In the genomic region with DNA sequence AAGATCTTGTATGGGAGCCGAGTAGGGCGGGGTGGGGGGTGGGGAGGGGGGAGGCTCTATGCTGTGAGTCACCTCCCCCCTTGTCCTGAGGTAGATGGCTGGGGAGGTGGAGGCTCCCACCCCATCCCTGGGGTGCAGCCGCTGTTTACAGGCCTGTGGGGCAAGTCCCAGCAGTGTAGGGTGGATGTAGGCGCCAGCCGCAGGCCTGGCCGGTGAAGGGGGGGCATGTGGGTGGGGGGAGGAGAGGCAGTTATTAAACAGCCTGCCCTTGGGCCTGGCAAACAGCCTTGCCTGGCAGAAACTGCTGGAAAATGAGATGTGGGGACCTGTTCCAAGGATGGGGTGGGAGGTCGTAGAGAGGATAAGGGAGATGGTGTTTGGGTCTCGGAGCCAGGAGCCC, we compare ENCODE assay signal across 15 mouse cellular contexts. TPM values are rescaled to one million over a fixed set of nuclear protein-coding genes. Genes with fewer than 3 reads are reported as not detected.
DNase-seq lines count a peak whose midpoint lies in the region; ATAC-seq and TF ChIP-seq lines count a peak whose summit lies in the region.
"Had no signal": no experiment of that assay in that cellular context is flagged by ENCODE, and none has a peak within 500 bp of the region (broad histone marks: within the 10 kb centered on the region; RNA-seq: fewer than 3 reads in every experiment).

No protein-coding gene starts in this region.

- H3K36me3 ChIP-seq in hindbrain, embryonic 10.5 days = no peaks in the 10 kb centered on the region
- H3K36me3 ChIP-seq in hindbrain, embryonic 14.5 days (replicated peaks; ENCODE audit: control insufficient read depth, insufficient read depth) = no peaks in the 10 kb centered on the region
- H3K36me3 ChIP-seq in limb, embryonic 12.5 days = no peaks in the 10 kb centered on the region
- no peaks in the 10 kb centered on the region for H3K36me3 ChIP-seq in midbrain, postnatal 0 days (ENCODE audit: insufficient read depth, low read length)
- H3K36me3 ChIP-seq: hindbrain, embryonic 12.5 days; liver, embryonic 13.5 days; midbrain, embryonic 10.5 days; neural tube, embryonic 12.5 days had no signal

- H3K27me3 ChIP-seq in hindbrain, embryonic 10.5 days (ENCODE audit: insufficient read depth, poor library complexity, severe bottlenecking) = no peaks in the 10 kb centered on the region
- no peaks in the 10 kb centered on the region for H3K27me3 ChIP-seq in hindbrain, embryonic 14.5 days (ENCODE audit: control insufficient read depth, insufficient read depth, low read length)
- H3K27me3 ChIP-seq in limb, embryonic 12.5 days = no peaks in the 10 kb centered on the region
- H3K27me3 ChIP-seq in midbrain, postnatal 0 days (ENCODE audit: insufficient read depth, low read length) = no peaks in the 10 kb centered on the region
- H3K27me3 ChIP-seq: forebrain, embryonic 13.5 days; hindbrain, embryonic 12.5 days; liver, embryonic 13.5 days; neural tube, embryonic 12.5 days had no signal

- H3K4me2 ChIP-seq in hindbrain, embryonic 14.5 days (replicated peaks) = no peak overlapping the region
- H3K4me2 ChIP-seq in limb, embryonic 12.5 days = peak overlapping the region; percentile 21; the same call in 1 of the 2 replicates
- H3K4me2 ChIP-seq in midbrain, postnatal 0 days (ENCODE audit: low read depth, low read length, poor library complexity, severe bottlenecking) = no peak overlapping the region
- H3K4me2 ChIP-seq: forebrain, embryonic 13.5 days; hindbrain, embryonic 12.5 days; liver, embryonic 13.5 days; neural tube, embryonic 12.5 days had no signal

- ATAC-seq in hindbrain, embryonic 14.5 days (ENCODE audit: low FRiP score) = no peak
- ATAC-seq in limb, embryonic 12.5 days (ENCODE audit: insufficient number of reproducible peaks, insufficient read depth, low FRiP score, low TSS enrichment, low read depth) = peak; percentile 71; the same call in 1 of the 2 replicates
- no peak for ATAC-seq in midbrain, postnatal 0 days (ENCODE audit: low FRiP score)
- ATAC-seq: forebrain, embryonic 13.5 days had no signal

- H3K9me3 ChIP-seq in hindbrain, embryonic 10.5 days = no peaks in the 10 kb centered on the region
- H3K9me3 ChIP-seq in hindbrain, embryonic 14.5 days (ENCODE audit: control insufficient read depth, low read length) = no peaks in the 10 kb centered on the region
- no peaks in the 10 kb centered on the region for H3K9me3 ChIP-seq in limb, embryonic 12.5 days
- no peaks in the 10 kb centered on the region for H3K9me3 ChIP-seq in midbrain, postnatal 0 days (ENCODE audit: low read length)
- H3K9me3 ChIP-seq: forebrain, embryonic 13.5 days; hindbrain, embryonic 12.5 days; liver, embryonic 13.5 days; midbrain, embryonic 10.5 days; neural tube, embryonic 12.5 days had no signal

- H3K9ac ChIP-seq in hindbrain, embryonic 14.5 days = no peak overlapping the region
- no peak overlapping the region; the same call in 1 of the 2 replicates for H3K9ac ChIP-seq in limb, embryonic 12.5 days (replicated peaks)
- no peak overlapping the region for H3K9ac ChIP-seq in midbrain, postnatal 0 days (replicated peaks; ENCODE audit: low read length, poor library complexity, severe bottlenecking)
- H3K9ac ChIP-seq: forebrain, embryonic 13.5 days; hindbrain, embryonic 12.5 days; liver, embryonic 13.5 days; neural tube, embryonic 12.5 days had no signal

- peaks cover 47% of the 10 kb centered on the region for H3K4me1 ChIP-seq in hindbrain, embryonic 10.5 days (replicated peaks)
- no peaks in the 10 kb centered on the region for H3K4me1 ChIP-seq in hindbrain, embryonic 14.5 days (replicated peaks; ENCODE audit: control insufficient read depth, insufficient read depth, low read length)
- peaks cover 61% of the 10 kb centered on the region for H3K4me1 ChIP-seq in limb, embryonic 12.5 days (replicated peaks)
- no peaks in the 10 kb centered on the region for H3K4me1 ChIP-seq in midbrain, postnatal 0 days (ENCODE audit: insufficient read depth, low read length)
- H3K4me1 ChIP-seq: forebrain, embryonic 13.5 days; neural tube, embryonic 12.5 days had no signal

- WGBS in hindbrain, embryonic 10.5 days = 78% methylated on average over 8 of the region's 8 CpGs
- WGBS in hindbrain, embryonic 14.5 days = 71% methylated on average over 8 of the region's 8 CpGs
- WGBS in limb, embryonic 12.5 days = 30% methylated on average over 8 of the region's 8 CpGs
- WGBS in midbrain, postnatal 0 days = 69% methylated on average over 8 of the region's 8 CpGs

- no peak for DNase-seq in hindbrain, embryonic 10.5 days (ENCODE audit: low spot score)
- DNase-seq in hindbrain, embryonic 14.5 days (ENCODE audit: low spot score) = no peak
- DNase-seq in 3134 (ENCODE audit: extremely low read depth, insufficient read length, low spot score) (peak; percentile 53), MN1 (ENCODE audit: low spot score) (no peak)
- DNase-seq in Muller cell, postnatal 12 days (ENCODE audit: inconsistent ontology term) = peak; percentile 40
- DNase-seq in midbrain, postnatal 0 days (ENCODE audit: low spot score) = no peak
- DNase-seq: liver, embryonic 13.5 days; right cerebral cortex, postnatal 25 days had no signal

- H3K27ac ChIP-seq in hindbrain, embryonic 10.5 days = peak overlapping the region; percentile 78
- no peak overlapping the region for H3K27ac ChIP-seq in hindbrain, embryonic 14.5 days
- peak overlapping the region; percentile 92 for H3K27ac ChIP-seq in limb, embryonic 12.5 days
- H3K27ac ChIP-seq in midbrain, postnatal 0 days (ENCODE audit: low read depth, low read length) = no peak overlapping the region
- H3K27ac ChIP-seq: forebrain, embryonic 13.5 days; hindbrain, embryonic 12.5 days; kidney, postnatal 0 days; liver, embryonic 13.5 days; midbrain, embryonic 10.5 days; neural tube, embryonic 12.5 days had no signal

- no peak overlapping the region for H3K4me3 ChIP-seq in hindbrain, embryonic 10.5 days
- H3K4me3 ChIP-seq in hindbrain, embryonic 14.5 days (replicated peaks; ENCODE audit: low read length) = no peak overlapping the region
- no peak overlapping the region for H3K4me3 ChIP-seq in limb, embryonic 12.5 days (replicated peaks)
- H3K4me3 ChIP-seq in midbrain, postnatal 0 days (ENCODE audit: low read depth, low read length) = no peak overlapping the region
- H3K4me3 ChIP-seq: forebrain, embryonic 13.5 days; hindbrain, embryonic 12.5 days; liver, embryonic 13.5 days; midbrain, embryonic 10.5 days; neural tube, embryonic 12.5 days had no signal

- no peak for TF ChIP-seq CTCF in midbrain, postnatal 0 days (IDR thresholded peaks at IDR 0.05)

RNA-seq across cellular contexts. Expression of gene Tns4, which starts 7.0 kb away (rescaled TPM):
- 0.67 and 1.0 TPM in 2 replicates for polyA plus RNA-seq in hindbrain, embryonic 10.5 days (2016; fragmentation: Nextera tagmentation; extraction: Ambion mirVana)
- polyA plus RNA-seq in hindbrain, embryonic 14.5 days (2014; fragmentation: Nextera tagmentation; extraction: Ambion mirVana) = 0.20 TPM in 1 of 2 replicates, not detected in the other
- 0.65 and 0.73 TPM in 2 replicates for polyA plus RNA-seq in limb, embryonic 12.5 days (2016; fragmentation: Nextera tagmentation; extraction: Ambion mirVana)
- total RNA-seq in midbrain, postnatal 0 days (2014; rRNA removed) = 0.38 TPM in 2 replicates
- 0.17 and 0.26 TPM in 2 replicates for polyA plus RNA-seq in midbrain, postnatal 0 days (2015; fragmentation: Nextera tagmentation; extraction: Ambion mirVana)
- total RNA-seq: layer of hippocampus, postnatal 25 days had no signal
- polyA plus RNA-seq: forebrain, embryonic 13.5 days had no signal

RNA-seq across cellular contexts. Expression of gene Igfbp4, which starts 41.1 kb away (rescaled TPM):
- 424 and 437 TPM in 2 replicates for polyA plus RNA-seq in hindbrain, embryonic 10.5 days (2016; fragmentation: Nextera tagmentation; extraction: Ambion mirVana)
- 127 and 142 TPM in 2 replicates for polyA plus RNA-seq in hindbrain, embryonic 14.5 days (2014; fragmentation: Nextera tagmentation; extraction: Ambion mirVana)
- polyA plus RNA-seq in limb, embryonic 12.5 days (2016; fragmentation: Nextera tagmentation; extraction: Ambion mirVana) = 1,037 and 1,115 TPM in 2 replicates
- 78.8 and 96.7 TPM in 2 replicates for total RNA-seq in midbrain, postnatal 0 days (2014; rRNA removed)
- 92.4 and 104 TPM in 2 replicates for polyA plus RNA-seq in midbrain, postnatal 0 days (2015; fragmentation: Nextera tagmentation; extraction: Ambion mirVana)

RNA-seq across cellular contexts. Expression of gene Top2a, which starts 58.1 kb away (rescaled TPM):
- 225 and 320 TPM in 2 replicates for polyA plus RNA-seq in hindbrain, embryonic 10.5 days (2016; fragmentation: Nextera tagmentation; extraction: Ambion mirVana)
- 34.2 and 42.4 TPM in 2 replicates for polyA plus RNA-seq in hindbrain, embryonic 14.5 days (2014; fragmentation: Nextera tagmentation; extraction: Ambion mirVana)
- polyA plus RNA-seq in limb, embryonic 12.5 days (2016; fragmentation: Nextera tagmentation; extraction: Ambion mirVana) = 347 and 362 TPM in 2 replicates
- 13.9 and 21.1 TPM in 2 replicates for total RNA-seq in midbrain, postnatal 0 days (2014; rRNA removed)
- 7.4 and 10.0 TPM in 2 replicates for polyA plus RNA-seq in midbrain, postnatal 0 days (2015; fragmentation: Nextera tagmentation; extraction: Ambion mirVana)

Comparison
In these comparisons a context has a peak if more than half of its experiments do, and no peak if none do; other contexts are left out.
1. H3K27ac ChIP-seq: peak in hindbrain, embryonic 10.5 days (single experiment) and limb, embryonic 12.5 days (single experiment); none in hindbrain, embryonic 14.5 days (single experiment) and midbrain, postnatal 0 days (single experiment).
2. DNase-seq: peak in 3134 (single experiment) and Muller cell, postnatal 12 days (single experiment); none in hindbrain, embryonic 10.5 days (single experiment), hindbrain, embryonic 14.5 days (single experiment), MN1 (single experiment) and midbrain, postnatal 0 days (single experiment).